Mouse (Mus musculus): ENCODE data around the gene Il4i1. TPM values are rescaled to one million over a fixed set of nuclear protein-coding genes. Genes with fewer than 3 reads are reported as not detected.

Il4i1 gene
- polyA plus RNA-seq, 2 experiments, result 0.22 to 0.40 TPM

- no peak overlapping the region for H3K9ac ChIP-seq (replicated peaks)
- no peaks in the 10 kb centered on the region for H3K9me3 ChIP-seq (ENCODE audit: control insufficient read depth, low read length)
- no peak for ATAC-seq (ENCODE audit: insufficient read depth)
- 74% methylated on average over 4 of the region's 4 CpGs for WGBS (ENCODE audit: insufficient replicate concordance)
- no peak overlapping the region for H3K4me2 ChIP-seq (ENCODE audit: low read depth)
- no peak overlapping the region for H3K27ac ChIP-seq
- no peak for DNase-seq (ENCODE audit: low read depth in 3 of 3, low spot score in 3 of 3)
- H3K4me3 ChIP-seq (ENCODE audit: insufficient read depth in 1 of 2, low read depth in 2 of 2, low read length in 2 of 2), result no peak overlapping the region
- H3K27me3 ChIP-seq (ENCODE audit: control insufficient read depth, insufficient read depth, low read length), result no peaks in the 10 kb centered on the region
- peaks cover 40% of the 10 kb centered on the region for H3K36me3 ChIP-seq (replicated peaks; ENCODE audit: control insufficient read depth, insufficient read depth, low read depth)
- no peaks in the 10 kb centered on the region for H3K4me1 ChIP-seq (replicated peaks; ENCODE audit: control insufficient read depth in 2 of 2, insufficient read depth in 2 of 2, low read length in 1 of 2)
- TF ChIP-seq CTCF (IDR thresholded peaks at IDR 0.05; ENCODE audit: low read depth), result no peak
- no peak for TF ChIP-seq EP300 (IDR thresholded peaks at IDR 0.05; ENCODE audit: low read depth)
These were observed 16.6 kb downstream of the Il4i1 start for GRCm38 (mm10) chr7:44832763-44833162.

GRCm38 (mm10) chr7:44835373-44836015, 19.3 kb downstream of the Il4i1 start:
- DNase-seq (ENCODE audit: low read depth in 3 of 3, low spot score in 3 of 3), result no peak
- no peak overlapping the region for H3K9ac ChIP-seq (replicated peaks)
- no peak for ATAC-seq (ENCODE audit: insufficient read depth)
- H3K9me3 ChIP-seq (ENCODE audit: control insufficient read depth, low read length), result no peaks in the 10 kb centered on the region
- H3K27me3 ChIP-seq (ENCODE audit: control insufficient read depth, insufficient read depth, low read length), result peaks cover 6% of the 10 kb centered on the region
- no peak overlapping the region for H3K27ac ChIP-seq
- WGBS (ENCODE audit: insufficient replicate concordance), result 89% methylated on average over 1 of the region's 1 CpGs
- TF ChIP-seq EP300 (IDR thresholded peaks at IDR 0.05; ENCODE audit: low read depth) (no peak), CTCF (IDR thresholded peaks at IDR 0.05; ENCODE audit: low read depth) (no peak)
- no peak overlapping the region for H3K4me2 ChIP-seq (ENCODE audit: low read depth)
- no peak overlapping the region for H3K4me3 ChIP-seq (ENCODE audit: insufficient read depth in 1 of 2, low read depth in 2 of 2, low read length in 2 of 2)
- H3K36me3 ChIP-seq (replicated peaks; ENCODE audit: control insufficient read depth, insufficient read depth, low read depth), result peaks cover 16% of the 10 kb centered on the region
- H3K4me1 ChIP-seq (replicated peaks; ENCODE audit: control insufficient read depth in 2 of 2, insufficient read depth in 2 of 2, low read length in 1 of 2), result no peaks in the 10 kb centered on the region; a peak in 1 of 4 replicates

GRCm38 (mm10) chr7:44836016-44836404, 19.8 kb downstream of the Il4i1 start:
- DNase-seq (ENCODE audit: low read depth in 3 of 3, low spot score in 3 of 3) (no peak), ATAC-seq (ENCODE audit: insufficient read depth) (no peak)
- Histone ChIP-seq H3K27ac (no peak overlapping the region), H3K4me1 (replicated peaks; ENCODE audit: control insufficient read depth in 2 of 2, insufficient read depth in 2 of 2, low read length in 1 of 2) (no peaks in the 10 kb centered on the region; a peak in 1 of 4 replicates), H3K9ac (replicated peaks) (no peak overlapping the region), H3K27me3 (ENCODE audit: control insufficient read depth, insufficient read depth, low read length) (peaks cover 6% of the 10 kb centered on the region), H3K36me3 (replicated peaks; ENCODE audit: control insufficient read depth, insufficient read depth, low read depth) (peaks cover 11% of the 10 kb centered on the region), H3K4me3 (ENCODE audit: insufficient read depth in 1 of 2, low read depth in 2 of 2, low read length in 2 of 2) (no peak overlapping the region), H3K9me3 (ENCODE audit: control insufficient read depth, low read length) (no peaks in the 10 kb centered on the region), H3K4me2 (ENCODE audit: low read depth) (no peak overlapping the region)
- TF ChIP-seq EP300 (IDR thresholded peaks at IDR 0.05; ENCODE audit: low read depth) (no peak), CTCF (IDR thresholded peaks at IDR 0.05; ENCODE audit: low read depth) (no peak)
- WGBS (ENCODE audit: insufficient replicate concordance), result 40% methylated on average over 3 of the region's 3 CpGs

GRCm38 (mm10) chr7:44836423-44837053, 20.4 kb downstream of the Il4i1 start:
- Histone ChIP-seq H3K4me1 (replicated peaks; ENCODE audit: control insufficient read depth in 2 of 2, insufficient read depth in 2 of 2, low read length in 1 of 2) (no peaks in the 10 kb centered on the region; a peak in 1 of 4 replicates), H3K27ac (no peak overlapping the region), H3K4me3 (ENCODE audit: insufficient read depth in 1 of 2, low read depth in 2 of 2, low read length in 2 of 2) (no peak overlapping the region), H3K9me3 (ENCODE audit: control insufficient read depth, low read length) (no peaks in the 10 kb centered on the region), H3K9ac (replicated peaks) (no peak overlapping the region), H3K27me3 (ENCODE audit: control insufficient read depth, insufficient read depth, low read length) (peaks cover 6% of the 10 kb centered on the region), H3K4me2 (ENCODE audit: low read depth) (no peak overlapping the region), H3K36me3 (replicated peaks; ENCODE audit: control insufficient read depth, insufficient read depth, low read depth) (peaks cover 8% of the 10 kb centered on the region)
- WGBS (ENCODE audit: insufficient replicate concordance), result 62% methylated on average over 9 of the region's 9 CpGs
- TF ChIP-seq CTCF (IDR thresholded peaks at IDR 0.05; ENCODE audit: low read depth) (no peak), EP300 (IDR thresholded peaks at IDR 0.05; ENCODE audit: low read depth) (no peak)
- DNase-seq (ENCODE audit: low read depth in 3 of 3, low spot score in 3 of 3), result no peak
- no peak for ATAC-seq (ENCODE audit: insufficient read depth)

- Histone ChIP-seq H3K9me3 (ENCODE audit: control insufficient read depth, low read length) (no peaks in the 10 kb centered on the region), H3K4me2 (ENCODE audit: low read depth) (no peak overlapping the region), H3K4me3 (ENCODE audit: insufficient read depth in 1 of 2, low read depth in 2 of 2, low read length in 2 of 2) (no peak overlapping the region), H3K4me1 (replicated peaks; ENCODE audit: control insufficient read depth in 2 of 2, insufficient read depth in 2 of 2, low read length in 1 of 2) (no peaks in the 10 kb centered on the region; a peak in 1 of 4 replicates), H3K27me3 (ENCODE audit: control insufficient read depth, insufficient read depth, low read length) (peaks cover 6% of the 10 kb centered on the region), H3K27ac (no peak overlapping the region), H3K36me3 (replicated peaks; ENCODE audit: control insufficient read depth, insufficient read depth, low read depth) (no peaks in the 10 kb centered on the region; the same call in 1 of the 2 replicates), H3K9ac (replicated peaks) (no peak overlapping the region)
- DNase-seq (ENCODE audit: low read depth in 3 of 3, low spot score in 3 of 3) (no peak), ATAC-seq (ENCODE audit: insufficient read depth) (no peak)
- 66% methylated on average over 6 of the region's 6 CpGs for whole genome bisulfite sequencing (ENCODE audit: insufficient replicate concordance)
- TF ChIP-seq EP300 (IDR thresholded peaks at IDR 0.05; ENCODE audit: low read depth) (no peak), CTCF (IDR thresholded peaks at IDR 0.05; ENCODE audit: low read depth) (no peak)
These were observed 21.9 kb downstream of the Il4i1 start for GRCm38 (mm10) chr7:44838073-44838472.
